Mouse (Mus musculus): ENCODE results near the gene Tnip1.

- no peak for TF ChIP-seq POLR2A (IDR thresholded peaks at IDR 0.05; ENCODE audit: low read depth, low read length)
- no peak for TF ChIP-seq CTCF (IDR thresholded peaks at IDR 0.05; ENCODE audit: borderline replicate concordance, insufficient read depth, low read length)
Observed at GRCm38 (mm10) chr11:54881051-54881474, 81.7 kb downstream of the Tnip1 start.
